Mouse (Mus musculus): ENCODE measurements around the gene Pxn.
"Not testable (repeated sequence)": the region's sequence is repeated elsewhere in the genome, so short reads cannot be mapped to it uniquely, and the experiment has no call there.

The Pxn gene

GRCm38 (mm10) chr5:115509321-115509761 is 2.9 kb downstream of the Pxn start:
- no peak for DNase-seq (ENCODE audit: low read depth, low spot score)

GRCm38 (mm10) chr5:115509790-115510689 is 3.6 kb downstream of the Pxn start:
- no peak for DNase-seq (ENCODE audit: low read depth, low spot score)

- no peak for DNase-seq (ENCODE audit: low read depth, low spot score)
Observed at GRCm38 (mm10) chr5:115512375-115512774, 5.9 kb downstream of the Pxn start.

- DNase-seq (ENCODE audit: low read depth, low spot score), result no peak
Observed at GRCm38 (mm10) chr5:115513246-115513645, 6.8 kb downstream of the Pxn start.

- DNase-seq (ENCODE audit: low read depth, low spot score), result no peak
Observed at GRCm38 (mm10) chr5:115513721-115514120, 7.2 kb downstream of the Pxn start.

GRCm38 (mm10) chr5:115514346-115514745 is 7.9 kb downstream of the Pxn start:
- no peak for DNase-seq (ENCODE audit: low read depth, low spot score)

GRCm38 (mm10) chr5:115514896-115515587 is 8.6 kb downstream of the Pxn start:
- DNase-seq (ENCODE audit: low read depth, low spot score), result no peak

GRCm38 (mm10) chr5:115516081-115516907 is 9.8 kb downstream of the Pxn start:
- DNase-seq (ENCODE audit: low read depth, low spot score), result no peak

- DNase-seq (ENCODE audit: low read depth, low spot score), result no peak
Observed at GRCm38 (mm10) chr5:115516908-115517307, 10.4 kb downstream of the Pxn start.

GRCm38 (mm10) chr5:115517501-115517900 is 11.0 kb downstream of the Pxn start:
- no peak for DNase-seq (ENCODE audit: low read depth, low spot score)

- not testable (repeated sequence) for DNase-seq (ENCODE audit: low read depth, low spot score)
Observed at GRCm38 (mm10) chr5:115518214-115518613, 11.7 kb downstream of the Pxn start.

GRCm38 (mm10) chr5:115520325-115520869 is 13.9 kb downstream of the Pxn start:
- DNase-seq (ENCODE audit: low read depth, low spot score), result no peak

GRCm38 (mm10) chr5:115521553-115522461 is 15.3 kb downstream of the Pxn start:
- peak; percentile 64 for DNase-seq (ENCODE audit: low read depth, low spot score)

- DNase-seq (ENCODE audit: low read depth, low spot score), result no peak
Observed at GRCm38 (mm10) chr5:115522531-115522930, 16.1 kb downstream of the Pxn start.

- DNase-seq (ENCODE audit: low read depth, low spot score), result no peak
Observed at GRCm38 (mm10) chr5:115522981-115523499, 16.6 kb downstream of the Pxn start.

- peak; percentile 79 for DNase-seq (ENCODE audit: low read depth, low spot score)
Observed at GRCm38 (mm10) chr5:115523971-115524370, 17.5 kb downstream of the Pxn start.

GRCm38 (mm10) chr5:115524471-115524870 is 18.0 kb downstream of the Pxn start:
- no peak for DNase-seq (ENCODE audit: low read depth, low spot score)

GRCm38 (mm10) chr5:115525416-115525815 is 18.9 kb downstream of the Pxn start:
- DNase-seq (ENCODE audit: low read depth, low spot score), result no peak

GRCm38 (mm10) chr5:115525943-115526342 is 19.5 kb downstream of the Pxn start:
- no peak for DNase-seq (ENCODE audit: low read depth, low spot score)

Data from mesoderm, embryonic 11.5 days (tissue).